30 mouse cellular contexts compared by ENCODE assay signal in the genomic region with DNA sequence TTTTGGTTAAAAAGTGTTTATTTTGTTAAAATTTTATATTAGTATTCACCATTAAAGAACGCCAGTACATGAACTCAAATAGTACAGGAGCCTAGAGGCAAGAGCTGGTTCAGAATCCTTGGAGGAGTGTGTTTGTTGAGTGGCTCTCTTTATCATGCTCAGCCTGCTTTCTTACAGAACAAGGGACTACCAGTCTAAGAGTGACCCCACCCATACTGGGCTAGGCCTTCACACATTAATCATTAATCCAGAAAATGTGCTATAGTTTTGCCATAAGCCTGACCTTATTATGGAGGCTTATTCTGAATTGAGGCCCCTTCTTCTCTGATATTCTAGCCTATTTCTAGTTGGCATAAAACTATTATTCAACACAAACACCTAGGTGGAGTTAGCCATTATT. TPM values are rescaled to one million over a fixed set of nuclear protein-coding genes. Genes with fewer than 3 reads are reported as not detected.
"Had no signal": no experiment of that assay in that cellular context is flagged by ENCODE, and none has a peak within 500 bp of the region (broad histone marks: within the 10 kb centered on the region; RNA-seq: fewer than 3 reads in every experiment).

No protein-coding gene starts in this region.

- DNase-seq: cerebellum, adult 18-20 months; cerebellum, adult 2 months; cerebellum, adult 8-10 months; cerebellum, adult 9-10 months; cerebellum, adult 9-11 months; cerebellum, postnatal 10 days; cerebellum, postnatal 14 days; cerebellum, postnatal 25 days; cerebellum, postnatal 36 days; embryo, embryonic 11 days; forebrain, postnatal 0 days; gastrocnemius, adult 2 months; gastrocnemius, postnatal 10 days; gastrocnemius, postnatal 14 days; gastrocnemius, postnatal 25 days; gastrocnemius, postnatal 36 days; heart, adult 11 months had no signal

- ATAC-seq: forebrain, embryonic 13.5 days; forebrain, embryonic 14.5 days; forebrain, embryonic 15.5 days; forebrain, embryonic 16.5 days; forebrain, postnatal 0 days had no signal

- H3K4me1 ChIP-seq: embryonic facial prominence, embryonic 10.5 days; embryonic facial prominence, embryonic 12.5 days; embryonic facial prominence, embryonic 13.5 days; embryonic facial prominence, embryonic 15.5 days; forebrain, embryonic 10.5 days; forebrain, embryonic 12.5 days; forebrain, embryonic 13.5 days; forebrain, embryonic 15.5 days had no signal

- H3K9me3 ChIP-seq: embryonic facial prominence, embryonic 10.5 days; embryonic facial prominence, embryonic 12.5 days; embryonic facial prominence, embryonic 13.5 days; embryonic facial prominence, embryonic 15.5 days; forebrain, embryonic 10.5 days; forebrain, embryonic 12.5 days; forebrain, embryonic 13.5 days; forebrain, embryonic 15.5 days had no signal

- H3K4me3 ChIP-seq: embryonic facial prominence, embryonic 10.5 days; embryonic facial prominence, embryonic 12.5 days; embryonic facial prominence, embryonic 13.5 days; embryonic facial prominence, embryonic 15.5 days; erythroblast, embryonic 14.5 days; forebrain, embryonic 10.5 days; forebrain, embryonic 12.5 days; forebrain, embryonic 13.5 days; forebrain, embryonic 15.5 days; gastrocnemius, adult 2 months had no signal

- H3K27ac ChIP-seq: embryonic facial prominence, embryonic 10.5 days; embryonic facial prominence, embryonic 12.5 days; embryonic facial prominence, embryonic 13.5 days; embryonic facial prominence, embryonic 15.5 days; forebrain, embryonic 10.5 days; forebrain, embryonic 12.5 days; forebrain, embryonic 13.5 days; forebrain, embryonic 15.5 days; gastrocnemius, adult 2 months had no signal

- H3K36me3 ChIP-seq: embryonic facial prominence, embryonic 10.5 days; embryonic facial prominence, embryonic 12.5 days; embryonic facial prominence, embryonic 13.5 days; embryonic facial prominence, embryonic 15.5 days; forebrain, embryonic 10.5 days; forebrain, embryonic 12.5 days; forebrain, embryonic 15.5 days had no signal

- H3K27me3 ChIP-seq: embryonic facial prominence, embryonic 12.5 days; embryonic facial prominence, embryonic 13.5 days; embryonic facial prominence, embryonic 15.5 days; forebrain, embryonic 12.5 days; forebrain, embryonic 13.5 days; forebrain, embryonic 15.5 days had no signal

- H3K4me2 ChIP-seq: embryonic facial prominence, embryonic 12.5 days; embryonic facial prominence, embryonic 13.5 days; embryonic facial prominence, embryonic 15.5 days; forebrain, embryonic 12.5 days; forebrain, embryonic 13.5 days; forebrain, embryonic 15.5 days had no signal

- H3K9ac ChIP-seq: embryonic facial prominence, embryonic 12.5 days; embryonic facial prominence, embryonic 13.5 days; embryonic facial prominence, embryonic 15.5 days; forebrain, embryonic 12.5 days; forebrain, embryonic 13.5 days; forebrain, embryonic 15.5 days; forebrain, postnatal 0 days had no signal

RNA-seq across cellular contexts. Expression of a gene that starts 52.6 kb away (rescaled TPM):
- total RNA-seq: common myeloid progenitor, adult 5-6 weeks; granulocyte monocyte progenitor cell, adult 5-6 weeks had no signal
- polyA plus RNA-seq: erythroblast, embryonic 14.5 days had no signal
